Mouse (Mus musculus): ENCODE measurements around the gene Lifr. TPM values are rescaled to one million over a fixed set of nuclear protein-coding genes. Genes with fewer than 3 reads are reported as not detected.

Lifr gene
- polyA plus RNA-seq, 1 experiment: 27.8 TPM

- Histone ChIP-seq H3K27me3 (ENCODE audit: control insufficient read depth, insufficient read depth, low read length) (no peaks in the 10 kb centered on the region), H3K4me3 (ENCODE audit: extremely low read depth, insufficient read depth, insufficient read length) (no peak overlapping the region), H3K4me1 (ENCODE audit: control insufficient read depth, insufficient read depth, insufficient read length) (no peaks in the 10 kb centered on the region), H3K27ac (ENCODE audit: insufficient read depth, low read length) (no peak overlapping the region), H3K36me3 (ENCODE audit: control insufficient read depth, insufficient read depth, low read length) (0 out of 2 replicates have a peak, but pooled peaks cover 1% of the 10 kb centered on the region)
- no peak for TF ChIP-seq CTCF (IDR thresholded peaks at IDR 0.05; ENCODE audit: extremely low read depth, insufficient read depth, insufficient read length, insufficient replicate concordance)
- DNase-seq (ENCODE audit: low read depth in 1 of 2, low spot score in 2 of 2): no peak
- 87% methylated on average over 6 of the region's 6 CpGs for WGBS
Measured at GRCm38 (mm10) chr15:7180576-7180975, 90.2 kb downstream of the Lifr start.

GRCm38 (mm10) chr15:7187682-7188081 lies 97.3 kb downstream of the Lifr start:
- Histone ChIP-seq H3K27ac (ENCODE audit: insufficient read depth, low read length) (no peak overlapping the region), H3K36me3 (ENCODE audit: control insufficient read depth, insufficient read depth, low read length) (no peaks in the 10 kb centered on the region; the same call in 1 of the 2 replicates), H3K27me3 (ENCODE audit: control insufficient read depth, insufficient read depth, low read length) (no peaks in the 10 kb centered on the region), H3K4me1 (ENCODE audit: control insufficient read depth, insufficient read depth, insufficient read length) (no peaks in the 10 kb centered on the region), H3K4me3 (ENCODE audit: extremely low read depth, insufficient read depth, insufficient read length) (no peak overlapping the region)
- DNase-seq (ENCODE audit: low read depth in 1 of 2, low spot score in 2 of 2): no peak
- no peak for TF ChIP-seq POLR2A (IDR thresholded peaks at IDR 0.05; ENCODE audit: low read depth, low read length)
- no peak for TF ChIP-seq CTCF (IDR thresholded peaks at IDR 0.05; ENCODE audit: extremely low read depth, insufficient read depth, insufficient read length, insufficient replicate concordance)
- 85% methylated on average over 6 of the region's 6 CpGs for WGBS

GRCm38 (mm10) chr15:7189678-7190454 lies 99.5 kb downstream of the Lifr start:
- H3K36me3 ChIP-seq (ENCODE audit: control insufficient read depth, insufficient read depth, low read length): no peaks in the 10 kb centered on the region; the same call in 1 of the 2 replicates
- 88% methylated on average over 22 of the region's 22 CpGs for WGBS
- no peaks in the 10 kb centered on the region for H3K4me1 ChIP-seq (ENCODE audit: control insufficient read depth, insufficient read depth, insufficient read length)
- TF ChIP-seq CTCF (IDR thresholded peaks at IDR 0.05; ENCODE audit: extremely low read depth, insufficient read depth, insufficient read length, insufficient replicate concordance): no peak
- DNase-seq (ENCODE audit: low read depth in 1 of 2, low spot score in 2 of 2): no peak
- H3K4me3 ChIP-seq (ENCODE audit: extremely low read depth, insufficient read depth, insufficient read length): no peak overlapping the region
- no peaks in the 10 kb centered on the region for H3K27me3 ChIP-seq (ENCODE audit: control insufficient read depth, insufficient read depth, low read length)
- no peak overlapping the region for H3K27ac ChIP-seq (ENCODE audit: insufficient read depth, low read length)

- no peak overlapping the region for H3K4me3 ChIP-seq (ENCODE audit: extremely low read depth, insufficient read depth, insufficient read length)
- no peak for TF ChIP-seq CTCF (IDR thresholded peaks at IDR 0.05; ENCODE audit: extremely low read depth, insufficient read depth, insufficient read length, insufficient replicate concordance)
- no peak for TF ChIP-seq POLR2A (IDR thresholded peaks at IDR 0.05; ENCODE audit: low read depth, low read length)
- H3K27me3 ChIP-seq (ENCODE audit: control insufficient read depth, insufficient read depth, low read length): no peaks in the 10 kb centered on the region
- H3K36me3 ChIP-seq (ENCODE audit: control insufficient read depth, insufficient read depth, low read length): no peaks in the 10 kb centered on the region; the same call in 1 of the 2 replicates
- WGBS: 93% methylated on average over 4 of the region's 4 CpGs
- no peak for DNase-seq (ENCODE audit: low read depth in 1 of 2, low spot score in 2 of 2)
- no peaks in the 10 kb centered on the region for H3K4me1 ChIP-seq (ENCODE audit: control insufficient read depth, insufficient read depth, insufficient read length)
- no peak overlapping the region for H3K27ac ChIP-seq (ENCODE audit: insufficient read depth, low read length)
Measured at GRCm38 (mm10) chr15:7191074-7191473, 100.7 kb downstream of the Lifr start.

GRCm38 (mm10) chr15:7192582-7192981 lies 102.2 kb downstream of the Lifr start:
- DNase-seq (ENCODE audit: low read depth in 1 of 2, low spot score in 2 of 2): no peak
- Histone ChIP-seq H3K36me3 (ENCODE audit: control insufficient read depth, insufficient read depth, low read length) (no peaks in the 10 kb centered on the region; the same call in 1 of the 2 replicates), H3K4me1 (ENCODE audit: control insufficient read depth, insufficient read depth, insufficient read length) (no peaks in the 10 kb centered on the region), H3K4me3 (ENCODE audit: extremely low read depth, insufficient read depth, insufficient read length) (no peak overlapping the region), H3K27me3 (ENCODE audit: control insufficient read depth, insufficient read depth, low read length) (no peaks in the 10 kb centered on the region), H3K27ac (ENCODE audit: insufficient read depth, low read length) (no peak overlapping the region)
- TF ChIP-seq POLR2A (IDR thresholded peaks at IDR 0.05; ENCODE audit: low read depth, low read length): no peak
- TF ChIP-seq CTCF (IDR thresholded peaks at IDR 0.05; ENCODE audit: extremely low read depth, insufficient read depth, insufficient read length, insufficient replicate concordance): no peak
- WGBS: 97% methylated on average over 2 of the region's 2 CpGs

GRCm38 (mm10) chr15:7194147-7194720 lies 103.8 kb downstream of the Lifr start:
- no peak for DNase-seq (ENCODE audit: low read depth in 1 of 2, low spot score in 2 of 2)
- no peak overlapping the region for H3K27ac ChIP-seq (ENCODE audit: insufficient read depth, low read length)

More at GRCm38 (mm10) chr15:7194147-7194720, 103.8 kb downstream of the Lifr start:
- no peak for TF ChIP-seq CTCF (IDR thresholded peaks at IDR 0.05; ENCODE audit: extremely low read depth, insufficient read depth, insufficient read length, insufficient replicate concordance)
- no peak for TF ChIP-seq POLR2A (IDR thresholded peaks at IDR 0.05; ENCODE audit: low read depth, low read length)
- no peaks in the 10 kb centered on the region; the same call in 1 of the 2 replicates for H3K27me3 ChIP-seq (ENCODE audit: control insufficient read depth, insufficient read depth, low read length)
- WGBS: 71% methylated on average over 13 of the region's 13 CpGs
- H3K4me1 ChIP-seq (ENCODE audit: control insufficient read depth, insufficient read depth, insufficient read length): no peaks in the 10 kb centered on the region
- H3K4me3 ChIP-seq (ENCODE audit: extremely low read depth, insufficient read depth, insufficient read length): no peak overlapping the region
- H3K36me3 ChIP-seq (ENCODE audit: control insufficient read depth, insufficient read depth, low read length): no peaks in the 10 kb centered on the region; the same call in 1 of the 2 replicates

Measured in spleen, adult 2 months (tissue).